Mouse (Mus musculus) testis, postnatal 14 days (tissue): ENCODE results near the gene Ric1.
A peak's percentile ranks its signal among the peaks of the same experiment; 100 is the strongest.
"Not testable (repeated sequence)": the region's sequence is repeated elsewhere in the genome, so short reads cannot be mapped to it uniquely, and the experiment has no call there.

Source experiments
- DNase-seq: peaks from one replicate; pipeline ENCODE4 v3.0.0; 2021; ENCODE audit warnings: low spot score

Gene Ric1

DNA sequence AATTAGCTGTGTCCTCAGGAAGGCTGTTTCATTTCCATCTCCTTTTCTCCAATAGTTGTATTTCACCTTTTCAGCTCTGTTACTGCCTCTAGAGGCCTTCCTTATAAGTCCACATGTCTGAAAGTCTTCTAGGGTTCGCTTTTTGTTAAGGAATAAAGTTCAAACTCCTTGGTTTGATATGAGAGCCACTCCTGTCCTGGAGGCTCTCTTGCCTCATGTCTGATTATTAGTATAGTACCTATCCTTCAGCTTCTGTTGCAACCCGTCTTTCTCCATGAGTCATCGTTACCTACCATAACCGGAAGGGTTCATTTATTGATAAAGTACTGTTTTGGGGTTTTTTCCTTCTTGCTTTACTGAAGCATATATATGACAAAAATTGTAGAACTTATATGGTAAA lies 5.2 kb downstream of the Ric1 start:
- no peak for DNase-seq

DNA sequence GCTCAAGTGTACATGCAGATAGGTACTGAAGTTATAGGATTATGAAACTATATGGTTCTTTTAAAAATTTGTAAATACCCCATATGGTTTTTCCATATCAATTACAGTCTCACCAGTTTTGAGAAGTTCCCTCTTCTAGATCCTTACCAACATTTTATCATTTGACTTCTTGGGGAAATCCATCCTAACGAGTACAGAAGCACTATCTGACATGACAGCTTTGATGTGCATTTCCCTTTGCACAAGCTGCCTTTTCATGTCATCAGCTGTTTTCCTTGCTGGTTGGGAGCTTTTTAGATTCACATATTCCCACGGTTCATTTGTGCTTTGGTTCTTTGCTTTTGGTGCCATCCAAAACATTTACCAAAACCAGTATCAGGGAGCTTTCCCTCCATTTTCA lies 6.5 kb downstream of the Ric1 start:
- no peak for DNase-seq

DNA sequence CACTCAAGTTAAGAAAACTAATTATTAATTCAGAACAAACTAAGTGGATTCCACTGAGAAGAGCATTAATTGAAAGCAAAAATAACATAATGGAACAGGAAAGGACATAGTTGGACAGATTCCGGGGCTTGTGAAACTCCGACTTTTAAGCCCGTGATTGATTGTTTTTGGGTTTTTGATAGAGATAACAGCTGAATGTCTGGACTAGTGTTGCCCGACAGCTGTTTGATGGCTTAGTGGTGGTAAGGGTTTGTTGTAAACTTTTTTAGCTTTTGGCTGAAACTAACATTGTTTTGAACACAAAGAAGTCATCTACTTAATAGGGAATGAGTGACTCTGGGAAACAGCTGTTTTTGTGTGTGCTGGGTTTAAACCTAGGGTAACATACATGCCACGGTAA lies 11.9 kb downstream of the Ric1 start:
- no peak for DNase-seq

DNA sequence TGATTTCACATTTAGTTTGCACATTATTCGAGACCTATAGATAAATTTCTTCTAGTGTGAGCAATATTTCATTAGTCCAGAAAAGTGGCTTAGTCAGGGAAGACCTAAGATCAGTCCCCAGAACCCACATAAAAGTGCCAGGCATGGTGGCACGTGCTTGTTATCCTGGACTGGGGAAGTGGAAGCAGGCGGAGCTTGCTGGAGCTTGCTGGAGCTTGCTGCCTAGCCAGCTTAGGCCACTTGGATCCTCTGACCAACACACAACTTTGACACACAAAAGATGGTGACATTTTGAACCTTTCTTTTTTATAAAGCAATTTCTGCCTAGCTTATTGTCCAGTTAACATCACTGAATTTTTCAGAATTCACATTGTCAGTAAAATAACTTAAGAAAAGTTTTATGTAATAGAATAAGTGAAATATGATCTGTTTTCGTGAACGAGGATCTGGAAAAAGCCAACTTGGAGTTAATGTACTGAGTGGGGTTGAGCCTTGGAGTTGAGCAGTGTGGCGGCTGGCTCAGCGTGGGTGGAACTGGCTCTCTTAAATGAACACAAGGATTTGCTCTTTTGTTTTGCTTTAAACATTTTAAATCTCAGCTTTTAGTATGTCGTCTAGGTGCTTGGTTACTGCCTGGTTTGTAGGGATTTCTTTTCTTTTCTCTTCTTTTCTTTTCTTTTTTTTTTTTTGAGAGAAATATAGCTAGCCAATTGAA lies 20.3 kb downstream of the Ric1 start:
- DNase-seq = no peak

DNA sequence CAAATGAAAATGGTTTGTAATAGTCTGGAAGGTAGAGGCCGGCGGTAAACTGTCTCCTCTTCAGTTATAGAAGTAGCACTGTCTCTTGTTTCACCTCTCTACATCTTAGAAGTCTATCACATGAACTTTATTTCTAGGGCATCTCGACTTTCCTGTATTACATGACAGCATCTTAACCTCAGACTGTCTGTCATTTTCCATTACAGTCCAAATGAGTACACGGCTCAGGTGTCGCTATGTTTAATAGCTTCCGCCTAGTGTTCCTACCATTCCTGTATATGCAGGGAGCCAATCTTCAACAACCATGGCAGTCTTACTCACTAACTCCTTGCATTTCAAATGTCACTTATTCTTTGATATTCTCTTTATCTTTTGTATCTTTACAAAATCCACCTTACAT lies 21.9 kb downstream of the Ric1 start:
- DNase-seq = no peak

DNA sequence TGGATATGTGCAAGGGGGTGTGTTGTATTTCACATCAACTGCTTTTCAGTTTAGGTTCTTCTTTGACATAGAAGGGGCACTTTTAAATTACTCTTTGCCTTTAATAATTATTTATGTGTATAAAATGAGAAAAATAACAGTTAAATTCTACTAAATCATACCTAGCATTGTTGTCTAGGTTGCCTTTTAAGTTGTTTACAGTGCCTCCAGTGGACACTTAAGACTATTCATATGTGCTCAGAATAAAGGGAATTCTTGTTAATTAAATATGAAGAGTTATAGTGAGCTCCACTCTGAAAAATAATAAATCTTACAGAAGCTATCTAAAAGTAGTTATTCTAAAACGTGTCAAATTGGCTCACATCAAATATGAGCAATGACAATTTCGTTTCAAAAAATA lies 28.5 kb downstream of the Ric1 start:
- DNase-seq = no peak

DNA sequence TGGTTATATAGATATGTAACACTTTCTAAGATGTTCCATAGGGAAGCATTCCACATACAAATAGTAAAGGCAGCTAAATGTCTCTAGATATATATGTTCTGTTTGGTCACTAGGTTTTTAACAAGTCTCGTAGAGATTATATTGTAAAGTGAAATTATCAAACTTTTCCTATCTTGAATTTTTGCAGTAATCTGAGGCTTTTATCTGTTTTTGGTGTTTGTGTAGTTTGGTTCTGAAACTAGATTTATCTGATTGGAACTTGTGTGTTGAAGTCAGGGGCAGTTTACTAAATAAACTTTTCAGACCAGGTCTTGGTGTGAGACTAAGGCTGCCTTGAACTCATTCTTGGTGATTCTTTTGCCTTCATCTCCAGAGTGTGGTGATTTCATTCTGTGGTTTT lies 29.0 kb downstream of the Ric1 start:
- no peak for DNase-seq

DNA sequence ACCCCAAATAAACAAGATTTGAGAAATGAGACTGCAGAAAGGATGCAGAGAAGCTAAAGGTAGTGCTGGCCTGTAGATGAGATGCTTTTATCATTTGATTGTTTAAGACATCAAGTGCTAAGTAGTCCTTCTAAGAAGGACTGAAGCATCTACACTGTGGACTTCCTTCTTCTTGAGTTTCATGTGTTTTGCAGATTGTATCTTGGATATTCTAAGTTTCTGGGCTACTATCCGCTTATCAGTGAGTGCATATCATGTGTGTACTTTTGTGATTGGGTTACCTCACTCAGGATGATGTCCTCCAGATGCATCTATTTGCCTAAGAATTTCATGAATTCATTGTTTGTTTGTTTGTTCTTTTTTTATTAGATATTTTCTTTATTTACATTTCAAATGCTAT lies 29.9 kb downstream of the Ric1 start:
- not testable (repeated sequence) for DNase-seq

DNA sequence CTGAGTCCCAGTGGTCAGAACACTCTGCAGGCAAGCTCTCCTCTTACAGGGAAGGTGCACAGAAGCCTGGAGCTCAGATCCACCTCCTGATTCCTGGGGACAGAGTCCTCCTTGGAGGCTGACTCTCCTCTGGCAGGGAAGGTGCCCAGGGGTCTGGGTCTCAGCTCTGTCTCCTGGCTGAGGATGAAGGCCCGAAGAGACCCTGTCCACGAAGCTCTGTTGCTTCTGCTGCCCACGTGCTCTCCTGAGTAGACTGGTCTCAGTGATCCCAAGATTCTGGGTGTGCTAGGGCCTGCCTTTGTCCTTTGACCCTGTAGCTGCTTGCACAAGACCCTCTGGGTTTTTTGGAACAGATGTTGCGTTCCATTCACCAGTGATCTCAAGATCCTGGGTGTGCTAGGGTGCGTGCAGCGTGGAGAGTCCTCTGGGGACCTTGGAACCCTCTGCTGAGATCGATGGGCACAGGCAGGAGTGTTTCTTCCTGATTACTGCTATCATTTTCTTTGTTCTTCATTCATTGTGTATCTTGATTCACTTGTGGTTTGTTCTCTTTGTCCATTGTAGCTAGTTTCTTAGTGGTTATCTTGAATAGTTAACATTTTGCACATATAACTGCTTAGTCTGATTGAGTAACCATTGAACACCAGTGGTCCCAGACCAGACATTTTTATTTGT lies 35.2 kb downstream of the Ric1 start:
- DNase-seq = not testable (repeated sequence)

DNA sequence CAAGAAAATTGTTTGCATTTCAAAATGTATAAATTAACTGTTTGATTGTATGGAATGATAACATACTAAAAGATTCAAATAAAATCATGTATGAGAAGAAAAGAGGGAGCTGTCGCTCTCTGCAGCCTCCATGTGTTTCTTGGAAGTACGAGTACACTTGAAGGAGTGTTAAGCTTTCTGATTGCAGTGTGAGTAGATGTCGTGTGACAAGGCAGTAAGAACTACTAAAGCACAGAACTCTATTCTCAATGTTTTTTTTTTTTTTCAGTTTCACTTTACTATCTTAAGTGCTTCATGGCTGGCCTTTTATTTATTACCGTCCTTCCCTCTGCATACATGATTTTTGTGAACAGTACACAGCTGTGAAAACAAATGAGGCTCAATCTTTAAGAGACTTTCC lies 40.1 kb downstream of the Ric1 start:
- no peak for DNase-seq

DNA sequence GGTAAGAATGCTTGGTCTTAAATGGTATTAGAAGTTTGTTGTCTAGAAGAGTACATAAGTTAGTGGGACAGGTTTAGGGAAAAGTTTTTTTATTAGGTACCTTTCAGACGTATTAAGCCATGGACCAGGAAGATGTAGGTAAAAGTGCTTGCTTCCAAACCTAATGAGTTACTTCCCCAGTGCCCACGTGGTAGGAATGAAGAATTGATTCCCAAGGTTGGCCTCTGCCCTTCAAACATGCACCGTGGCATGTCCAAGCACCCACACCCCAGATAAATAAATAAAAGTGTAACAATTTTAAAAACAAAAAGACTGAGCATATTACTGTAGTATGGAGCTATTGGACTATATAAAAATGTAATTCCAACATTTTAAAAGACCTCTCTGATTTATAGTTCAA lies 40.5 kb downstream of the Ric1 start:
- no peak for DNase-seq

DNA sequence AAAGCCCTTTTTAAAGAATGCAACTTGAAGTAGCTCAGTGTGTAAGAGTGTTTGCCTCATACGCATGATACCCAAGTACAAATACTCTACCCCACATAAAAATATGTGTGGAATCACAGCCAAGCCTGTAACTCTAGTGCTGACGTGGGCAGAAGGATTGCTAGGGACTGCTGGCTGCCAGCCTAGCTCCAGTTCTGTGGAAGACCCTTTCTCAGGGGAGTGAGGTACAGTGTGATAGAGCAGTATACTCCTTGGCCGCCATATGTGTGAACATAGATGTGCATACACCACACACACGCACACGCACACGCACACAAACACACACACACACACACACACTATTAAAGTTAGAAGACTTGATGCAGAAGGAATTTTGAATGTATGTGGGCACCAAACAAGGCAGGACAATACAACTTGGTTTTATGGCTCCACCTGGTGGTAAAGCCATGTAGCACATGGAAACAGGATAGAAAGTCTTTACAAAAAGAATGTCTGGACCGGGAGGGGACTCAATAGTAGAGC lies 41.2 kb downstream of the Ric1 start:
- DNase-seq = peak; percentile 18

DNA sequence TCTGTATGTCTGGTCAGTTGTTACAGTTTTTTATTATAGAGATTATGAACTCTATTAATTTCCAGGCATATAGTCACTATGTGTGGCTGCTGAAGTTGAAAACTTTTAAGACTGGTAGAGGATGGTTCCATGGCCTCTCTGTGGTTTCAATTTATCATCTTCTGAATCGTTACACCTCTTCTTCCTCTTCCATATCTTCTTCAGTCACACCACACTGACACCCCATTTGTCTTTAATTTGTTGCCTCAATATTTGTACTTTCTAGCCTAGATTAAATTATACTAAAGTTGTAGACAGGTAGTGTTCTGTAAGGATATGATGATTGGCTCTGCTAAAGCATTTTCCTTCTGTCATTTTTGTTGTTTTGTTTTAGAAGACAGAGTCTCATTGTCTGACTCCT lies 44.4 kb downstream of the Ric1 start:
- no peak for DNase-seq

DNA sequence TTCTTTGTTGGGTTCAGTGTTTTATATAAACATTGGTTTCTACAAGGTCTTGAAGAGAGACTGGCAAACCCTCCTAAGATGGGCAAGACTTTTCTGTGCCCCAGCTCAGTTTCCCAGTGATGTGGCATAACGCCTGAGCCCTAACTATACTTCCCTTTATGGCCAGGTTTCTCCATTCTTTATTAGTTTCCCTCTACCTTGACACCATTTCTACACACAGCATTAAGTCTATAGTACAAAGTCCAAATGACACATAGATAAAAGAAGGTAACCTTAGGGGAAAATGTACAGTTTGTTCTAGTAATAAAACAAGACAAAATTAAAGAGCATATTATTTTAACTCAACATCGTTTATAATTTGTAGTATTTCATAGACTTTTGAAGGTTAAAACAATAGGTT lies 60.4 kb downstream of the Ric1 start:
- DNase-seq = no peak

DNA sequence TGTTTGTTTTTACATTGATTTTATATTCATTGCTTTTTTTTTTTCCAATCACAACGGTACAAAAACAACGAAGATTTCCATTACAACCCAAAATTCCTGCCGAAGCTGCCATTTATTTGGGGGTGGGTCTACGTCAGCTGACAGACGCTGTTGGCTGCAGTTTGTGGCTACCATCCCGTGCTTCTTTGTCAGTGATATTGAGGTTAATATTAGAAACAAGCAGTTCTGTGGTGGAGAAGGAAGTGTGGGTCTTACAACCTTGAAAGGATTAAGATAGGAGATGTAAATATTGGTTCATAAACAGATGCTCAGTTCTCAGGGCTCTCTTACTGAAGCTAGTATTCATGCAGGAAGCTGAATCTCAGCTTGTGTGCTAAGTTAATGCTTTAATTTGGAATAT lies 61.7 kb downstream of the Ric1 start:
- DNase-seq = no peak

DNA sequence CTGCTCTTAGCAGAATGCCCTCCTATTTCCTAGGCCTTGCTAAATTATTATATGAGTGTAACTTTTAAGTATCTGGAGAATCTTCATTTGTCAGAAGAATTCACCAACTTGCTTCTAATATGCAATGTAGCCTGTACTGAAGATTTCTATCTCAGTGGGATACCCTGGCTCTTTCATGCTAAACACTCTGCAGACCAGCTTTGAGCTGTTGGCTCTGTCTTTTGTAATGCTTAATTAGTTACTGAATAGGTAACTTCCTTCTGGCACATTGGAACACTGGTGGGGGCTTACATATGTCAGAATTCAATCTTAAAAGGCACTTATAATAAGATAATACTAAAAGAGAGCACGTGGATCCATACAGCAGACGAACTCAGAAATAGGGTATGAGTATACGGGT lies 71.7 kb downstream of the Ric1 start:
- DNase-seq = not testable (repeated sequence)

DNA sequence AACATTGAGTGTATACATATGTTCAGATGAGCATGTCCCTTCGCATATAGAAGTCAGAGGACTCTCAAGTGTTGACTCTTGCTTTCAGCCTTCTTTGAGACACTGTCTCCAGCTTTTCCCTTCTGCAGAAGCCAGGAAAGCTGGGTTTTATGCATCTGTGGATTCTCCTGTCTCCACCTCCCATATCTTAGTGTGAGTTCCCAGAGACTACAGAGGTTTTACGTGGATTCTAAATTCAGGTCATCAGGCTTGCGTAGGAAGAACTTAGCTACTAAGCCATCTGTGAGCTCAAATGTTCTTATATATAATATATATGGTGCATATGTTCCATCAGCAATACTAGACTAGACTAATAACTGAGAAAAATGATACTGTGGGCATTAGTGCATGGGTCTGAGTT lies 74.2 kb downstream of the Ric1 start:
- DNase-seq = no peak

DNA sequence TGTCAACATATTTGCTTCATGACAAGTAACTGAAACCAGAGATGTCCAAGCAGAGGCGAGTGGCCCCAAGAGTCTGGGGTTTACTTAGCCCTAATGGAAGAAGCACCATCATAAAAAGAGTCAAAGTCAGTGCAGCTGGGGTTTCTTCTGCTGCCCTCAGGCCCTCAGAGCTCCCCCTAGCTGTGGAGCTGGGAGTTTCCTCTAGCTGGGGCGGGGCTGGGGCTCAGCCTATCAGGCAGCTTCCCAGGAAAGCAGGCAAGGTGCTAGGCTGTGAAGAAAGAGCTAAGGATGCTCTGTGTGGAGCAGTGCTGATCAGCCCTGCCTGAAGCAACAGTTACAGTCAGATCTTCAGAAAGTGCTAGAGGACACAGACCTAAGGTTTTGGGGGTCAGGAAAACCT lies 74.9 kb downstream of the Ric1 start:
- DNase-seq = no peak

DNA sequence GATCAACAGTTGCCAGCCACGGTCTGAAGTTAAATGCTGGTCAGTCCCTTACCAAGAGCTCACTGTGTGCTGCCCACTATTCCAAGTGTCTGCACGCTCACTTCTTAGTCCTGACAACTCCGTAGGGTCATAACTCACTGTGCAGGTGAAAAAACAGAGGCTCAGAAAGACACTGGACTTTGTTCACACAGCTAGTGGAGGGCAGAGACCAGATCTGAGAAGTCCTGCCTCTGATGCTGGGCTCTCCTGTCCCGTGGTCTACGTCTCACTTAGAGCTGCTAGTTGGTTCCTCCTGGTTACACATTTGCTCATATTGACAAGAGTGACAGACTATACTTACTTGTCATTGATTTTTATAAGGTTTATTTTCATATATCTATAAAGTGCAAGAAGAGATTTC lies 76.9 kb downstream of the Ric1 start:
- no peak for DNase-seq

DNA sequence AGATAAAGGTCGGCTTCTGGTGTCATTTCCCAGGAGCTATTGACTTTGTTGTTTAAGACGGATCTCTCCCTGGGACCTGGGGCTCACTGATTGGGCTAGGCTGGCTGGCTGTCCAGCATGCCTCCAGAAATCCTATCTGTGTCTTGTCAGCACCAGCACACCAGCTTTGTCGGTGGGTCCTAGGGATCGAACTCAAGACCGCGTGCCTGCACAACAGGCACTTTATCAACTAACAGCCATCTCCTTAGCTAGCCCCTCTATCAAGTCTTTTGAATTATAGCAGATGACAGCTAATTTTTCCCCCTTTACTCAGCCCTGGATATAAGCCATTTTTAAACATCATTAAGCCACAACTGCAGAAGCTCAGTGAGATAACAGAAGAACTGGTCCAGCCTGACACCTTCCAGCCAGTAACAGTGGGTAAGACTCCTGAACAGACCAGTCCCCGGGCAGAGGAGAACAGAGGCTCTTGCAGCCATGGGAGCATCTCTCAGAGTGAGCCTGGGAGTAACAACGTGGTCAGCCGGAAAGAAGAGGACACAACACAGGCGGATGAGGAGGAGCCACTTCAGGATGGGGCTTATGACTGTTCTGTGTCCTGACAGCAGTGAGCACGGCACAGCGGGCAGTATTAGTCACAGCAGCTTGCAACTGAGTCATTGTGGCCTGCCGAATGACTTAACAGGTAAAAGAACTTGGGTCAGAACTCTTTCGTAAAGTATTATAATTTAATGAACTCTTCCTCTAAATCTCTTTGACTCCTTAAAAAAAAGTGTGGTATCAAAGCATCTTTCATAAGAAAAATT lies 81.7 kb downstream of the Ric1 start:
- DNase-seq = no peak

DNA sequence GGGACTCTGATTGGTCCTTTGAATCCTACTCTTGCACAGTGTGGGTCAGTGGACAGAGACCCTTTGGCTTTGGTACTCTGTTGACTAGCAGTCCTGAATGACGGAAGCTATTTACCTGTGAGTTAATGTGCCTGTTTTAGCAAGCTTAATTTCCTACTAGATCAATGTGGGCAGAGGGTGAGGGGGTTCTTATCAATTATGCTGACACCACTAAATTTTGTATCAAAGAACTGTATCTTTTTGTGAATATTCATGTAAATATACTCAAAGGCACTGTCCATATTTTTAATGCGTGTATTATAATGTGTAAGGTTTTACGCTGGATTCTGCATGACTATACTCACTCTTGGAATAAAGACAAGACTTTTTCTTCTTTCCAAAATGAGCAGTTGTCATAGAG lies 82.6 kb downstream of the Ric1 start:
- no peak for DNase-seq

DNA sequence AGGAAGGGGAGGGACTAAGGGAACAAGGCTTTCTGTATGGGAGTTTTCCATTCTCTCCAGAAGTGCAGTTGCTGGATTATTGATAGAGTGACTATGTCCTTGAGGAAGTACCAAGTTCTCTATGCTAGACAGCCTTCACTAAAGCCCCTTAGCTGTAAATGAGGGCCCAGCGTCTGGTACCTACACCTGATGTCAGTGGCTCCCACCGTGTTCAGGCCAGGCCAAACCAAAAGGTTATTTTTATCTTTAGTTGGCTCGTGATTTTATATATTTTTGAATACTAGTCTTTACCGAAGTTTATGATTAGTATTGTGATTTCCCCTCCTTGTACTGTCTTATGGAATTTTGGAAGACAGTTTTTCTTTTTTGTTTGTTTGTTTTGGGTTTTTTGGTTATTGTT lies 85.4 kb downstream of the Ric1 start:
- DNase-seq = no peak

DNA sequence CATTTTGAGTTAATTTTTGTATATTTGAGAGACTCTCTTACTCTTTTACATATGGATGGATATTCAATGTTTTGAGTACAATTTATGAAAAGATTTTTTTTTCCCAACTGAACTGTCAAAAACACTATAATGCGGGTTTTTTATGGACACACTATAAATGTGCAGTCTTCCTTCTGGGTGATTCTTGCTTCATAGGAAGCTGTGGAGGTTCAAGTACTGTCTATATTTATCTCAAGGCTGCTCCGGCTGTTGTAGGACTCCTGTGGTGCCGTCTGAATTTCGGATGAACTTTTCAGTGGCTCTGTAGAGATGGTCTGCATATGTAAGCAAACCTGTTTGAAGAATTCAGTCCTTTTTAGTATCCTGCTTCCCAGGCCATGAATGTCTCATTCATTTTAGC lies 86.1 kb downstream of the Ric1 start:
- no peak for DNase-seq
